Mouse (Mus musculus): ENCODE measurements around the gene Tmem108.

Gene Tmem108

GRCm38 (mm10) chr9:103489096-103489495 lies 272.5 kb downstream of the Tmem108 start:
- no peak for DNase-seq

- DNase-seq = no peak
Measured at GRCm38 (mm10) chr9:103486262-103486661, 275.4 kb downstream of the Tmem108 start.

- no peak for DNase-seq
Measured at GRCm38 (mm10) chr9:103485606-103486005, 276.0 kb downstream of the Tmem108 start.

DNA sequence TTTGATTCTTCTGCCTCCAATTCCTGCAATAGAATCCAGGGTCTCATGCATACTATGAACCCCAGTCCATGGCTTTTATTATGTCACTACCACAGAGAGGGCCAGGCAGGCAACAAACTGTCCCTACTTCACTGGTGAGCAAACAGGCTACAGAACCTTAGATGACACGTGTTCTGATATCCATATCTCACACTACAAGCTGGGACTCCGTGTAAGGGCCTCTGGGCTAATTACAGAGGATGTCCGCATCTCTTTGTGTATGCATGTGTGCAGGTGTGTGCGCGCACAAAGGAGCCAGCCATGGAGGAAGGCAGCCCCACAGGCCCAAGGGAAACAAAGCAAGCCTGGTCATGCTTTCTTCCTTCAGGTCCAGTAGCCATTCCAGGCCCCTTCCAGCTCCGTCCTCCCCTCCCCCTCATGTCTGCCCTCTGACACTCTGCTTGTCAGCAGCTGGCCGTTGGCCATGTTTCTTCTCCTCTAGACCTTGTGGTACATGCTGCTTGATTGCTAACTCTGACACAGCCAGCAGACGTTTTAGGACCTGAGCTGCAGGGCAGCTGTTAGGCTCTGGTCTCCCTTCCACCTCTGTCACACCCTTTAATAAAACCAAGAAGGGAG lies 280.9 kb downstream of the Tmem108 start:
- DNase-seq = peak; percentile 30 to 62

DNA sequence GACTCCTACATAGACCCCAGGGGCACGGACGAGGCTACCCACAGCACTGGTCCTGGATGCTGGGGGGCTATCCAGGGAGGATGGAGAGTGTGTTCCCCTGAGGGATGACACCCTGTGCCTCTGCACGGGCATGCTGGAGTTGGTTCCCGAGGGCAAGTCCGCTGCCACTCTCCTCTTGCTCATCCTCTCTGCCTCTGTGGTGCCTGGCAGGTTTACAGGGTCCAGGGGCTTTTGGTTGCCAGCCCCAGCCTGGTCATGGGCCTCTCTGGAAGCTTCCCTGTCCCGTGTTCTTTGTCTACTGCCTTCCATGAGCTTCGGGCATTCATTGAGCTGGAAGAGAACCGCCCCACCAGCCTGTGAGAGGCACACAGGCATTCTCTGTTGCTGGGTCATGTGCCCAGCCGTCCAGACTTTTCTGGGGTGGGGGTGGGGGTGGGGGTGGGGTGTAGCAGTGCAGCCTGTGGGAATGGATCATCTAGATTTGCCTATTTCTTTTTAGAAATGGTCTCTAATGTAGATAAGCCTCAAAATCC lies 281.5 kb downstream of the Tmem108 start, which contains the start of gene Bfsp2:
Bfsp2 (minus strand) TSS at position 377 of the 533 bp plus-strand sequence.
- DNase-seq = no peak

- DNase-seq = no peak
Measured at GRCm38 (mm10) chr9:103475414-103475813, 286.2 kb downstream of the Tmem108 start.

GRCm38 (mm10) chr9:103473915-103474688 lies 287.5 kb downstream of the Tmem108 start:
- DNase-seq = no peak

DNA sequence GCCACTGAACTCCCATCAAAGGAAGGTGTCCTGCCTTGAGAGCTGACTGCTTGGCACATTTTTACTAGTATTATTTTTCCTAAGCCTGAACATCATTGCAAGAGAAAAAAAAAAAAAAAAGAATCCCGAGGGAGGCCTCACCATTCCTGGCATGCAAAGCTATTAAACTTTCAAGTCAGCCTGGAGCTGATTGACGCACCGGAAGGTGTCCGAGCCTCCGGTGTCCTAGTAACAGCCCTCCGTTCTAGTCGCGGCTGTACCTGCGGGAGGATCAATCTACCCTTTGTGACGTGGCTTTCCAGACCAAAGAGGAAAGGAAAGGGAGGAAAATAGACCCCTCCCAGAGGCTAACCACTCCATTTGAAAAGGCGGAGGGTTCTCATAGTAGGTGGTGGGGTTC lies 289.9 kb downstream of the Tmem108 start:
- DNase-seq = no peak

DNA sequence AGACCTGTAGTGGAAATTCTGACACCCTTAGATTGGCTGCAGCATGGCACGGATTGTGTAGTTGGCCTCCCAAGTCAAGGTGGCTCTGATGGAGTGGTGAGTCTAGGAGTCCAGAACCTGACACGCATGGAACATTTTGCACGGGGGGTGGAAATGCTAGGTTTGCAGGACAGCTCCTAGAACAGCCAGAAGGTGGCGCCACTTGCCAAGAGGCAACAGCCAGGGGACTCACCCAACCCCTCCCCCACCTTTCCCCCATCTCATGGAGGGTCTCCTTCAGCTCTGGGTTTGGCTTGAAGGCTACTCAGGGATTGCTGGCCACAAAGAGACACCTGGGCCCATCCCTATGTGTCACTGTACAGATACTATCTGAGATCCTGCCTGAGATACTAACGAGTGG lies 292.1 kb downstream of the Tmem108 start:
- DNase-seq = peak in 1 of 2 experiments; percentile 54

DNA sequence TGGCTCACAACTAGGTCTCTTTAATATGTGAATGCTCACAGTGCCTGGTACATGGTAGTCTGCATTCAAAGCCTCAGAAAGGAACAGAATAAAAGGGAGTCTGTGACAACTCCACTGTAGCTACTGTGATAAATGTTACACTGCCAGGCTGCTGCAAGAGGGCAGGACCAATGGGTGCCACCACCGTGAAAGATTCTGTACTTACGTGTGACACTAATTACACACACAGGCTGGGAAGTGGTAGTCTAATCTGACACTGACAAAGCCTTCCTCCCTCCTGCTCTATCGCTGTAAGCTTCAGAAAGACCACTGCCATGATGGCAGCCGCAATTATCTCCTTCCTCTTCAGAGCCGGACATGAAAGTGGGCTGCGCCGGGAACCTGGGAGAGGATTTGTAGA lies 292.7 kb downstream of the Tmem108 start:
- no peak for DNase-seq

DNA sequence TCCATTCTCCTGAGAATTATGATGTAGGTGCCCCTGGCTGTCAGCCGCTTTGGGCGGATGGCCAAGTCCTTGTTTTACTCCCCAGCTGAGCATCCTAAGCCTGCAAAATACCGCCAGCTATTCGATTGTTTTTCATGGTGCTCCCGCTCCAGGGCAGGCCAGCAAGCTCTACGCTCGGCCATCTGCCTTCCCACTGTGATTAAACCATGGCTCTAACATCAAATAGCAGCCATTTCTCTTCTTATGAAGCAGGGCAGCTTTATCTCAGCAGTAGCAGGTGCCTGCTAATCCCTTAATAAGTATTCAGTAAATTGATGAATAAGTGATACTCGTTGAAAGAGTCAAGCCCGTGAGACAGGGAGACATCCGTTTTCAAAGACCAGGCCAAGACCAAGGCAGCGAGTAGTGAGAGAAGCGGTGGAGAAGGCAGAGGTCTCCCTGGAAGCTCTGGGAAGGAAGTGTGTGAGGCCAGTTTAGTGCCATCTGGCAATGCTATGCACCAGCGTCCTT lies 295.9 kb downstream of the Tmem108 start:
- peak; percentile 55 to 61 for DNase-seq

GRCm38 (mm10) chr9:103465293-103465692 lies 296.3 kb downstream of the Tmem108 start:
- DNase-seq = no peak

- no peak for DNase-seq
Measured at GRCm38 (mm10) chr9:103463833-103464232, 297.8 kb downstream of the Tmem108 start.

GRCm38 (mm10) chr9:103459839-103460238 lies 301.8 kb downstream of the Tmem108 start:
- DNase-seq = no peak

GRCm38 (mm10) chr9:103459307-103459706 lies 302.3 kb downstream of the Tmem108 start:
- no peak for DNase-seq

DNA sequence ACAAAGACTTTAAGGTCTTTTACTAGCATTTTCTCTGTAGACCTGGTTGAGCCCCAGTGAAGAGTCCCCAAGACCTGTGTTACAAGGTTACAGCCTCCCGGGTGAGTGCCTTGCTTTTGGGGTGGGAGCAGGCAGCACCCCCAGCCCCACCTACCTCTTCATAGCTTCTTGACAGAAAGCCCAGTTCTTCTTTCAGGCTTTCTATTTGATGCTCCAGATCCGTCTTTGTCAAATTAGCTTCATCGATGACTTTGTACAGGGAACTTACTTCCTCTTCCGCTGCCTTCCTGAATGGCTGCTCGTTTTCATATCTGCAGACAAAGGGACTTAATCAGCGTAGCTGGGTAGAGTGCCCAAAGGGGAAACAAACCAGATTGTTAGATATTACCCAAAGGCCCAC lies 312.0 kb downstream of the Tmem108 start:
- DNase-seq = no peak

GRCm38 (mm10) chr9:103449092-103449491 lies 312.5 kb downstream of the Tmem108 start:
- DNase-seq = no peak

- DNase-seq = no peak
Measured at GRCm38 (mm10) chr9:103444656-103445055, 317.0 kb downstream of the Tmem108 start.

GRCm38 (mm10) chr9:103443824-103444185 lies 317.8 kb downstream of the Tmem108 start:
- DNase-seq = peak in 1 of 2 experiments; percentile 17

DNA sequence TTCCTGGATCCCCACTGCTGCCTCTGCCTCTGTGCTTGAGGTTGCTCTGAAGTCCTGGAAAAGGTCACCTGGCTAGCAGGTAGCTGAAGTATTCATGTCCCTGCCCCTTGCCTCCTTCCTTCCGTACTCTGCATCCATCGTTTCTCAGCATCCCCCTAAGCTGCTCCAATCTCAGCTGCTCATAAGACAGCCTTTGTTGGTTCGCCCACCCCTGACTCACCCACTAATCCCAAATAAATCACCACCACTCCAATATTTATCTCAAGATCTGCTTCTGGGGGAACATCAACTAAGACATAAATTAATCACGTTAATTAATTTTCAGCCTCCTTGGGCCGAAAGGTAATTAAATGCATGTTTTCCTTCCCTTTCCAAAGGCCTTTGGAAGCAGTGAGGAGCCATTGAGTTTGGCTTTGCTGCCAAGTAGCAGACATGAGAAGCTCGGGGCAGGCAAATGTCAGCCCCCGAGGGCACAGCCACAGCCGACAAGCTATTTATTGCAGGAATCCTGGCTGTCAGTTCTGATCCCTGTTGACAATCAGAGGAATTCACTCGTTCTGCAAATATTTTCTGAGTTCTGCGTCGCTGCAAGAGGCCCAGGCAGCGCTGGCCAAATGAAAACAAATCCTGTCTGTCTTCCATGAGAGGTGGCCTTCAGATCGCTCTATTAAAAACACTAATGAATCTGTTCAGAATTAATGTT lies 318.4 kb downstream of the Tmem108 start:
- peak; percentile 28 to 37 for DNase-seq

DNA sequence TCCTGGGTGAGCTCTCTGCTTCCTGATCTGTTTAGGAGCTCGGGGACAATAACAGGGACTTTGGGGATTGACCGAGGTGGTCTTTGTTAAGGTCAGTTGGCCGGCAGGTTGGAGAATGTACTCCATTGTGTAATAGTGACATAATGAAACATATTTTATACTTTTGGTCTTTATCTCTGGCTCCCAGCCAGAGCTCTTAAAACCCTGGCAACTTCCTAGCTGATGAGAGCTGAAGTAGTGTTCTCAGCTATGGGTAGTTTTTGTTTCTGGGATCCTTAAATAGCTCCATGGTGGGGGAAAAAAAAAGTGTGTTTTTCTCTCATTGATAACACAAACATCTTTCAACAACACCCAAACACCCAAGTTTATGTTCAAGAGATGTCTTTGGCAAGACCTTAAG lies 321.0 kb downstream of the Tmem108 start:
- DNase-seq = no peak

DNA sequence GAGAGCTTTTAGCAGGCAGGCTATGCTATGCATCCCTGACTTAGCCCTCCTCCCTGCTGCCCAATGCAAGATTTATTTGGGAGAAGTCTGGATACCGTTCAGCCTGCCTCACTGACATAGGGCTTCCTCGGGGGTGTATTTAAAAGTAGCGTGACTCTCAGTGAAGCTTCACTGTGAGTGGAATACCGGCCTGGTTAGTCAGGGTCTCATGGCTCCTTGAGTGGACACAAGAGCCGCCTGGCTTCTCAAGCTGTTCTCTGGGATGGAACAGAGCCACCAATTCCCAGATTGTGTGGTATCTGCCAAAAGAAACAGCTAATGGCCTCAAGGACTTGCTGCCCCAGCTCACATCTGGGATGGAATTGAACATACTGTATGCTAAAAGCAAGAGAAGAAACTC lies 324.5 kb downstream of the Tmem108 start:
- DNase-seq = peak; percentile 36 to 45

DNA sequence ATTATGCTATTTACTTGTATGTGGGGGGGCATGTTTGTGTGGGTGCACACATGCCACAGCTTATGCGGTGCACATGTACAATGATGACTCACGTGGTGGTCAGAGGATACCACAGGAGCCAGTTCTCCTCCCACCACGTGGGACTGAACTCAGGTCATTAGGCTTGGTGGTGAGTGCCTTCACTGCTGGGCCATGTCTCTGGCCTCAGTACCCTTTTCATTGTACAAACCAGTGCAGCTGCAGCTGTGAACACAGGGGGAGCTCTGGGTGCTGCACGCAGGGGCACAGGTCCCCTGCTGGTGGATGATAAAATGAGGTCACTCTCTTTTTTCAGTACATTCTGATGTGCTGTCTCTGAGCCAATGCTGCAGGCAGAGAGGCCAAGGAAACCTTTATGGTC lies 327.5 kb downstream of the Tmem108 start:
- DNase-seq = no peak

Data from cerebellum, postnatal 14 days (tissue).